Mouse (Mus musculus) megakaryocyte, embryonic 14.5 days (primary cell): Measurements from ENCODE around the gene Kiz. TPM values are rescaled to one million over a fixed set of nuclear protein-coding genes. Genes with fewer than 3 reads are reported as not detected.

Experiments
- H3K27me3 ChIP-seq: replicated peaks from 2 replicates; pipeline ENCODE3; 2012; ENCODE audit warnings: inconsistent platforms
- H3K36me3 ChIP-seq: replicated peaks from 2 replicates; pipeline ENCODE3; 2012; ENCODE audit warnings: low read length, inconsistent platforms, mixed read lengths
- H3K4me1 ChIP-seq: 2 replicates; pipeline ENCODE4 v1.6.1; 2012; ENCODE audit warnings: inconsistent platforms
- H3K4me3 ChIP-seq: replicated peaks from 2 replicates; pipeline ENCODE3; 2012; ENCODE audit warnings: moderate library complexity, mild to moderate bottlenecking, inconsistent platforms
- H3K9me3 ChIP-seq: 2 replicates; pipeline ENCODE4 v1.6.1; 2012; ENCODE audit warnings: inconsistent platforms
- FLI1 ChIP-seq: IDR thresholded peaks from 2 replicates; pipeline ENCODE4 v1.6.1; 2012; ENCODE audit warnings: low read length, inconsistent platforms, mixed read lengths
- GATA1 ChIP-seq: IDR thresholded peaks from 3 replicates; pipeline ENCODE4 v1.6.1; 2012; ENCODE audit warnings: mixed read lengths, low read length, inconsistent platforms, borderline replicate concordance
- polyA plus RNA-seq: library from polyadenylated mRNA; stranded (reverse); fragments of >175 nt; gene quantifications from 2 replicates; pipeline ENCODE4 v1.2.3, GENCODE M21; 2012; ENCODE audit warnings: low replicate concordance; ENCODE audit not compliant: insufficient read depth

Gene Kiz
- polyA plus RNA-seq, 1 experiment: 3.5 TPM

GRCm38 (mm10) chr2:146834314-146835201 lies 21.1 kb upstream of the Kiz start:
- Histone ChIP-seq H3K36me3 (no peaks in the 10 kb centered on the region), H3K27me3 (peaks cover 90% of the 10 kb centered on the region), H3K4me3 (peak overlapping the region; percentile 89), H3K9me3 (0 out of 2 replicates have a peak, but pooled peaks cover 3% of the 10 kb centered on the region), H3K4me1 (peaks cover 35% of the 10 kb centered on the region)
- TF ChIP-seq GATA1 (no peak), FLI1 (no peak)

- no peak for TF ChIP-seq FLI1
- no peak for TF ChIP-seq GATA1
- H3K9me3 ChIP-seq: 0 out of 2 replicates have a peak, but pooled peaks cover 3% of the 10 kb centered on the region
- no peaks in the 10 kb centered on the region for H3K36me3 ChIP-seq
- peak overlapping the region; percentile 89 for H3K4me3 ChIP-seq
- H3K4me1 ChIP-seq: peaks cover 35% of the 10 kb centered on the region
- peaks cover 90% of the 10 kb centered on the region for H3K27me3 ChIP-seq
These were observed 20.2 kb upstream of the Kiz start for GRCm38 (mm10) chr2:146835241-146835990.

- TF ChIP-seq GATA1 (no peak), FLI1 (no peak)
- H3K36me3 ChIP-seq: no peaks in the 10 kb centered on the region
- H3K4me3 ChIP-seq: peak overlapping the region; percentile 53
- peaks cover 90% of the 10 kb centered on the region for H3K27me3 ChIP-seq
- peaks cover 35% of the 10 kb centered on the region for H3K4me1 ChIP-seq
- 0 out of 2 replicates have a peak, but pooled peaks cover 3% of the 10 kb centered on the region for H3K9me3 ChIP-seq
These were observed 19.4 kb upstream of the Kiz start for GRCm38 (mm10) chr2:146836246-146836645.

- H3K9me3 ChIP-seq: 0 out of 2 replicates have a peak, but pooled peaks cover 3% of the 10 kb centered on the region
- peaks cover 35% of the 10 kb centered on the region for H3K4me1 ChIP-seq
- no peak for TF ChIP-seq GATA1
- TF ChIP-seq FLI1: no peak
- peaks cover 93% of the 10 kb centered on the region for H3K27me3 ChIP-seq
- no peak overlapping the region for H3K4me3 ChIP-seq
- no peaks in the 10 kb centered on the region for H3K36me3 ChIP-seq
These were observed 18.7 kb upstream of the Kiz start for GRCm38 (mm10) chr2:146836871-146837550.

- H3K9me3 ChIP-seq: 0 out of 2 replicates have a peak, but pooled peaks cover 3% of the 10 kb centered on the region
These were observed 18.0 kb upstream of the Kiz start for GRCm38 (mm10) chr2:146837653-146838052.

GRCm38 (mm10) chr2:146838596-146839302 lies 16.9 kb upstream of the Kiz start:
- Histone ChIP-seq H3K4me1 (peaks cover 33% of the 10 kb centered on the region), H3K4me3 (no peak overlapping the region), H3K9me3 (0 out of 2 replicates have a peak, but pooled peaks cover 3% of the 10 kb centered on the region), H3K36me3 (no peaks in the 10 kb centered on the region), H3K27me3 (peaks cover 78% of the 10 kb centered on the region)
- TF ChIP-seq FLI1: no peak
- no peak for TF ChIP-seq GATA1

More at GRCm38 (mm10) chr2:146837653-146838052, 18.0 kb upstream of the Kiz start:
- TF ChIP-seq GATA1 (no peak), FLI1 (no peak)
- Histone ChIP-seq H3K27me3 (peaks cover 89% of the 10 kb centered on the region), H3K4me1 (peaks cover 35% of the 10 kb centered on the region), H3K36me3 (no peaks in the 10 kb centered on the region), H3K4me3 (no peak overlapping the region)

GRCm38 (mm10) chr2:146839303-146840030 lies 16.2 kb upstream of the Kiz start:
- Histone ChIP-seq H3K27me3 (peaks cover 71% of the 10 kb centered on the region), H3K9me3 (0 out of 2 replicates have a peak, but pooled peaks cover 3% of the 10 kb centered on the region), H3K36me3 (no peaks in the 10 kb centered on the region), H3K4me3 (peak overlapping the region; percentile 4), H3K4me1 (peaks cover 26% of the 10 kb centered on the region)
- TF ChIP-seq FLI1: no peak
- TF ChIP-seq GATA1: no peak

- TF ChIP-seq GATA1: no peak
- no peak for TF ChIP-seq FLI1
- Histone ChIP-seq H3K36me3 (no peaks in the 10 kb centered on the region), H3K27me3 (no peaks in the 10 kb centered on the region), H3K4me1 (no peaks in the 10 kb centered on the region), H3K4me3 (no peak overlapping the region), H3K9me3 (no peaks in the 10 kb centered on the region; the same call in 1 of the 2 replicates)
These were observed 7.8 kb upstream of the Kiz start for GRCm38 (mm10) chr2:146847863-146848262.

- Histone ChIP-seq H3K27me3 (no peaks in the 10 kb centered on the region), H3K9me3 (no peaks in the 10 kb centered on the region), H3K4me3 (peak overlapping the region; percentile 99), H3K36me3 (no peaks in the 10 kb centered on the region), H3K4me1 (peaks cover 37% of the 10 kb centered on the region)
- TF ChIP-seq GATA1 (no peak), FLI1 (no peak)
These were observed 456 bp downstream of the Kiz start for GRCm38 (mm10) chr2:146856120-146856519.
